Mouse (Mus musculus): ENCODE measurements around the gene 2010111I01Rik. TPM values are rescaled to one million over a fixed set of nuclear protein-coding genes. Genes with fewer than 3 reads are reported as not detected.

The 2010111I01Rik gene
- total and polyA plus RNA-seq, 3 experiments = 84.6 to 101 (median 91.0) TPM

DNA sequence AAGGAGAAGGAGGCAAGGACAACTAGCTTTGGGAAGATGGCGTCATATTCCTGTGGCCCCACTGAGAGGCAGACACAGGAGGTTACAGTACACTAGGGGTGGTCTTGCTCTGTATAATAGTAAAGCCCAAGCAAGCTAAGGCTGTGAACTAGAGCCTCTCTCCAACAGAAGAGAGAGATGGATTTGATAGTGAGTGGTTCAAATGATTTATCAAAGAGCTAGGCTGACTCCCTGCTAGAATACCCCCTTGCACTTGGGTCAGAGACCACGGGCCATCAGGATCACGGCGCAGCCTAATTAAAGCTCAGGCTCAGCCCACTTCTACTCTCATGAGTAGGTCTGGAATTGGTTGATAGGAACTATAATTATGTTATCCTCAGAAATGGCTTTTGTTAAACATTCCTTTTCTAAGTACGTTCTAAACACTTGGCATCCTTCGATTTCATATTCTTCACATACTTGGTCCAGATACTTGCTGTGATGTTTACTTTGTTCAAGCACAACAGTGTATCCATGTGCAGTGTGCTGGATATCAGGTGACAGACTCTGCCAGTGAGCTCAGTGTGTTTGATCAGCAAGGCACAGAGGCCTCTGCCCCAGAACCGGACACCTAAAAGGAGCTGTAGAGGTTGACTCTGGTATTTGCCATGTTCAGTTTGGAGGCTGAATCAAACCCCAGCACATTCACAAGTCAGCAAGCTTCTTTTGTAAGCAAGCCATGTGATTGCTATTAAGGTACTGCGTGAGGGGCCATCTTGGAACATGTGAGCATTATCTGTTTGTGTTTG is 261.3 kb downstream of the 2010111I01Rik start:
- H3K27me3 ChIP-seq (ENCODE audit: control insufficient read depth, insufficient read depth, low read length) = no peaks in the 10 kb centered on the region
- WGBS = 92% methylated on average over 8 of the region's 8 CpGs
- TF ChIP-seq CTCF (IDR thresholded peaks at IDR 0.05) (no peak), EP300 (IDR thresholded peaks at IDR 0.05; ENCODE audit: insufficient read depth, low read depth, low read length) (no peak), POLR2A (IDR thresholded peaks at IDR 0.05; ENCODE audit: insufficient read depth, low read depth, low read length) (no peak)
- no peaks in the 10 kb centered on the region for H3K79me2 ChIP-seq (replicated peaks; ENCODE audit: control insufficient read depth, insufficient read depth, low read length)
- peaks cover under 1% of the 10 kb centered on the region; the same call in 1 of the 2 replicates for H3K4me1 ChIP-seq (ENCODE audit: control insufficient read depth, insufficient read depth, low read length)
- intact Hi-C loops (cut with DNase I) = no loop called here
- no peak overlapping the region for H3K4me3 ChIP-seq
- DNase-seq = no peak
- H3K36me3 ChIP-seq (ENCODE audit: control insufficient read depth, insufficient read depth, low read length) = no peaks in the 10 kb centered on the region
- H3K27ac ChIP-seq = no peak overlapping the region
- H3K9ac ChIP-seq (ENCODE audit: low read depth, low read length) = no peak overlapping the region

DNA sequence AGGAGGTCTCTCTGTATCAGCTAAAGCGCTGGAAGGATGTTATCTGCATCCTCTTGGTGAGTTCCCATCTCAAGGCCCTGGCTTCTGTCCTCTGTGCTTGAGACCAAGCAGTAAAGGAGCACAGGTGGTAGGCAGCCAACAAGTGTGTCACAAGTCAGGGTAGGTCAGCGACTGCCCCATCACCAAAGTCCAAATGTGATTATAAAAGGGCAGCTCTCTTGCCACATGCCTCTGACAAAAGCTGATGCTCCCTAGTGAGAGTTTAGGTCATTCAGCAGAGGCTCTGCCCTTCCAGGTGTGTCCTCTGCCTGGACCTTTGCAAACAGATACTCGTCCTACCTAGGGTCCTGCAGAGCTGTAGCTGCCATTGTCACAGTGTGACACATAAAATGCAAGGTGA is 263.1 kb downstream of the 2010111I01Rik start:
- no peak for DNase-seq
- H3K79me2 ChIP-seq (replicated peaks; ENCODE audit: control insufficient read depth, insufficient read depth, low read length) = no peaks in the 10 kb centered on the region
- intact Hi-C loops (cut with DNase I) = no loop called here
- no peak overlapping the region for H3K27ac ChIP-seq
- H3K4me1 ChIP-seq (ENCODE audit: control insufficient read depth, insufficient read depth, low read length) = peaks cover 7% of the 10 kb centered on the region
- no peaks in the 10 kb centered on the region; the same call in 1 of the 2 replicates for H3K36me3 ChIP-seq (ENCODE audit: control insufficient read depth, insufficient read depth, low read length)
- WGBS = 80% methylated on average over 3 of the region's 3 CpGs
- no peak overlapping the region for H3K9ac ChIP-seq (ENCODE audit: low read depth, low read length)
- H3K4me3 ChIP-seq = no peak overlapping the region
- no peaks in the 10 kb centered on the region for H3K27me3 ChIP-seq (ENCODE audit: control insufficient read depth, insufficient read depth, low read length)
- TF ChIP-seq POLR2A (IDR thresholded peaks at IDR 0.05; ENCODE audit: insufficient read depth, low read depth, low read length) (no peak), CTCF (IDR thresholded peaks at IDR 0.05) (no peak), EP300 (IDR thresholded peaks at IDR 0.05; ENCODE audit: insufficient read depth, low read depth, low read length) (no peak)

GRCm38 (mm10) chr13:63230955-63231701 is 266.4 kb downstream of the 2010111I01Rik start:
- Histone ChIP-seq H3K27ac (peak overlapping the region; percentile 75), H3K79me2 (replicated peaks; ENCODE audit: control insufficient read depth, insufficient read depth, low read length) (no peaks in the 10 kb centered on the region), H3K4me3 (no peak overlapping the region), H3K4me1 (ENCODE audit: control insufficient read depth, insufficient read depth, low read length) (peaks cover 9% of the 10 kb centered on the region), H3K36me3 (ENCODE audit: control insufficient read depth, insufficient read depth, low read length) (no peaks in the 10 kb centered on the region; the same call in 1 of the 2 replicates), H3K9ac (ENCODE audit: low read depth, low read length) (peak overlapping the region; percentile 16; the same call in 1 of the 2 replicates), H3K27me3 (ENCODE audit: control insufficient read depth, insufficient read depth, low read length) (no peaks in the 10 kb centered on the region)
- intact Hi-C loops (cut with DNase I) = loop anchor here (5.0 kb wide), 1 partner anchor 259 kb away; no protein-coding TSS in a partner anchor
- DNase-seq = no peak
- TF ChIP-seq CTCF (IDR thresholded peaks at IDR 0.05) (no peak), POLR2A (IDR thresholded peaks at IDR 0.05; ENCODE audit: insufficient read depth, low read depth, low read length) (no peak), EP300 (IDR thresholded peaks at IDR 0.05; ENCODE audit: insufficient read depth, low read depth, low read length) (no peak)
- 44% methylated on average over 7 of the region's 7 CpGs for WGBS

GRCm38 (mm10) chr13:63231702-63232070 is 267.0 kb downstream of the 2010111I01Rik start:
- H3K27ac ChIP-seq = peak overlapping the region; percentile 75
- peaks cover 10% of the 10 kb centered on the region for H3K4me1 ChIP-seq (ENCODE audit: control insufficient read depth, insufficient read depth, low read length)
- H3K4me3 ChIP-seq = no peak overlapping the region
- no peak for TF ChIP-seq CTCF (IDR thresholded peaks at IDR 0.05)
- 0 out of 2 replicates have a peak, but pooled peaks have one; percentile 22 for TF ChIP-seq EP300 (IDR thresholded peaks at IDR 0.05; ENCODE audit: insufficient read depth, low read depth, low read length)
- H3K36me3 ChIP-seq (ENCODE audit: control insufficient read depth, insufficient read depth, low read length) = no peaks in the 10 kb centered on the region; the same call in 1 of the 2 replicates
- 15% methylated on average over 3 of the region's 3 CpGs for WGBS
- no peaks in the 10 kb centered on the region for H3K79me2 ChIP-seq (replicated peaks; ENCODE audit: control insufficient read depth, insufficient read depth, low read length)
- intact Hi-C loops (cut with DNase I) = loop anchor here (5.0 kb wide), 1 partner anchor 259 kb away; no protein-coding TSS in a partner anchor
- H3K9ac ChIP-seq (ENCODE audit: low read depth, low read length) = peak overlapping the region; percentile 16; the same call in 1 of the 2 replicates
- H3K27me3 ChIP-seq (ENCODE audit: control insufficient read depth, insufficient read depth, low read length) = no peaks in the 10 kb centered on the region
- DNase-seq = peak; percentile 11 to 33

- Histone ChIP-seq H3K27ac (no peak overlapping the region), H3K36me3 (ENCODE audit: control insufficient read depth, insufficient read depth, low read length) (no peaks in the 10 kb centered on the region; the same call in 1 of the 2 replicates), H3K79me2 (replicated peaks; ENCODE audit: control insufficient read depth, insufficient read depth, low read length) (no peaks in the 10 kb centered on the region), H3K4me1 (ENCODE audit: control insufficient read depth, insufficient read depth, low read length) (peaks cover 11% of the 10 kb centered on the region), H3K27me3 (ENCODE audit: control insufficient read depth, insufficient read depth, low read length) (no peaks in the 10 kb centered on the region), H3K9ac (ENCODE audit: low read depth, low read length) (no peak overlapping the region), H3K4me3 (no peak overlapping the region)
- TF ChIP-seq EP300 (IDR thresholded peaks at IDR 0.05; ENCODE audit: insufficient read depth, low read depth, low read length) (no peak), POLR2A (IDR thresholded peaks at IDR 0.05; ENCODE audit: insufficient read depth, low read depth, low read length) (no peak), CTCF (IDR thresholded peaks at IDR 0.05) (no peak)
- no peak for DNase-seq
- WGBS = 72% methylated on average over 2 of the region's 2 CpGs
- intact Hi-C loops (cut with DNase I) = loop anchor here (5.0 kb wide), 1 partner anchor 260 kb away; no protein-coding TSS in a partner anchor
Observed at GRCm38 (mm10) chr13:63232558-63232957, 267.9 kb downstream of the 2010111I01Rik start.

Measured in heart, adult 2 months (tissue).